Mouse (Mus musculus) erythroblast, embryonic 14.5 days (primary cell): ENCODE measurements around the gene Gm49325. TPM values are rescaled to one million over a fixed set of nuclear protein-coding genes. Genes with fewer than 3 reads are reported as not detected.

Experiments used
- H3K27me3 ChIP-seq: 2 replicates; pipeline ENCODE4 v1.6.1; 2012; ENCODE audit warnings: inconsistent platforms; ENCODE audit not compliant: control insufficient read depth
- H3K36me3 ChIP-seq: 2 replicates; pipeline ENCODE4 v1.6.1; 2012; ENCODE audit warnings: mild to moderate bottlenecking, inconsistent platforms; ENCODE audit not compliant: control insufficient read depth
- H3K4me1 ChIP-seq: 2 replicates; pipeline ENCODE4 v1.6.1; 2012; ENCODE audit warnings: inconsistent platforms; ENCODE audit not compliant: control insufficient read depth
- H3K4me3 ChIP-seq: replicated peaks from 2 replicates; pipeline ENCODE3; 2012; ENCODE audit warnings: moderate library complexity, mild to moderate bottlenecking, inconsistent platforms
- H3K9me3 ChIP-seq: 2 replicates; pipeline ENCODE4 v1.6.1; 2012; ENCODE audit warnings: low read length, inconsistent platforms, mixed read lengths; ENCODE audit not compliant: control insufficient read depth
- GATA1 ChIP-seq: IDR thresholded peaks from 2 replicates; pipeline ENCODE4 v1.6.1; 2012; ENCODE audit warnings: low read length, inconsistent platforms, mixed read lengths
- TAL1 ChIP-seq: IDR thresholded peaks from 3 replicates; pipeline ENCODE4 v1.6.1; 2012; ENCODE audit warnings: low read length, inconsistent platforms, mixed read lengths
- polyA plus RNA-seq: library from polyadenylated mRNA; stranded (reverse); fragments of >175 nt; gene quantifications from 2 replicates; pipeline ENCODE4 v1.2.3, GENCODE M21; 2012

The Gm49325 gene
- polyA plus RNA-seq, 1 experiment = not detected

DNA sequence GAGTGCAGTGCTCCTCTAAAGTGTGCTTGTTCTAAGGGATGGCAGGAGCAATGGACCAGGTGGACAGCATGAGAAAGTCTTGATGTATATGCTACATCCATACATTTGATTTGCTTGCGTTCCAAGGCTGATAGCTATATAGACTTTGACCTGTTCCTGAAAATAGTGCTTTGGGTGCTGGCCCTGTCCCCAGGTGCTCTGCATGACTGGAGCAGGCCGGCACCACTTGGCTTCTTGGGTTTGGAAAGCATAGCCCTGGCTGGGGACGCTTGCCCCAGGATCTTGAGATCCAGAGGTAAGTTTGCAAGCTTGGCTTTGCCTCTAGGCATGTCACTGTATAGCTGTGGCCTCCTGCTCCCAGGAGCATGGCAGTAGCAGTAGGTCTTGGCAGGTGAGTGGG is 19.4 kb upstream of the Gm49325 start:
- no peaks in the 10 kb centered on the region for H3K27me3 ChIP-seq
- no peak for TF ChIP-seq GATA1
- no peak for TF ChIP-seq TAL1
- no peaks in the 10 kb centered on the region for H3K9me3 ChIP-seq
- H3K4me1 ChIP-seq = peaks cover 72% of the 10 kb centered on the region
- H3K36me3 ChIP-seq = peaks cover 75% of the 10 kb centered on the region
- no peak overlapping the region for H3K4me3 ChIP-seq

DNA sequence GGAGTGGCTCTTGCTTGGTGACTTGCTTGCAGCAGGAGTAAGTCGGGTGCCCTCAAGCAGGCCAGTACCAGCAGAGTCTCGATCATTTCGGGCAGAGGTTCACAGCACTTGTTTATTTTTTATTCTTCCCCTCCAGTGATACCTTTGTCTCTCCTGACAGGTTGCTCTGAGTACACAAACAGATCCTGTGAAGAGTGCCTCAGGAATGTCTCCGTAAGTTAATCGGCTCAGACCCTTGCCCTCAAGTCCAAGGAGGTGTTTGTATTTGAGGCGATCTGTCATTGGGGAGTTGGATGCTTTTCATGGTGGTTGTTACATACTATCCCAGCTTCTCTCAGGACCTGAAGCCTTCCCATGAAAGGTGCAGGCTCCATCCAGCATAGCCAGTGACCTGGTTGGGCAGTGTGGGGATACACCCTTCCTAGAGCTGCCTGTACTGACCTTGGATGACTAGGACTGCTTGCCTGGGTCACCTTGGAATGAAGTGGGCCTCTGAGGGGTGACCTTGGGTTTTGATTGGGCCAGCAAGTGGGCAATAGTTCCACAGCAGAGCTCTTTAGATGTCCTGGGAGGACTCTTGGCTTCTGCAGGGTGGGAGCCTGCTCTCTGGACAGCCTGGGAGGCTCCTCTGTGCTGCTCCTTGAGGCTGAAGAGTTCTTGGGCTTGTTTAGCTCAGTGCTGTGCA is 18.8 kb upstream of the Gm49325 start:
- H3K4me3 ChIP-seq = no peak overlapping the region
- TF ChIP-seq TAL1 (no peak), GATA1 (no peak)
- H3K4me1 ChIP-seq = peaks cover 69% of the 10 kb centered on the region
- no peaks in the 10 kb centered on the region for H3K27me3 ChIP-seq
- H3K36me3 ChIP-seq = peaks cover 81% of the 10 kb centered on the region
- H3K9me3 ChIP-seq = no peaks in the 10 kb centered on the region

DNA sequence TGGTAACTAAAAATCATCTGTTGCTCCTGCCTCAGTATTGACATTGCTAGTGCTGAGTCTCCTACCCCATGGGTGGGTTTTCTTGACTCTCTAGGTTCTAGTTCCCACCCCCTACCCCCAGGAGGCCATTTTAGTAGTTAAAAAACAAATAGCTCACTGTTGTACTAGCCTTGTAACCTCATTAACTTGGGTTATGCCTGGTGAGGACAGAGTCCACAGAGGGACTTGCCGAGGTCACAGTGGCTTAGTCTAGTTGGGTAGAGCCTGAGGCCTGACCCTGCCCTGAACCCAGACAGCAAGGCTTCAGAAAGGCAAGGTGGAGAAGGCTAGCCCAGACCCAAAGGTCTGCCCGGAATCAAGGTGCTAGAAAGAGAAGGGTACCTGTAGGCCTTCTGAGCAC is 18.0 kb upstream of the Gm49325 start:
- no peak for TF ChIP-seq TAL1
- no peak for TF ChIP-seq GATA1
- Histone ChIP-seq H3K36me3 (peaks cover 86% of the 10 kb centered on the region), H3K27me3 (no peaks in the 10 kb centered on the region), H3K4me1 (peaks cover 61% of the 10 kb centered on the region), H3K9me3 (no peaks in the 10 kb centered on the region), H3K4me3 (no peak overlapping the region)

DNA sequence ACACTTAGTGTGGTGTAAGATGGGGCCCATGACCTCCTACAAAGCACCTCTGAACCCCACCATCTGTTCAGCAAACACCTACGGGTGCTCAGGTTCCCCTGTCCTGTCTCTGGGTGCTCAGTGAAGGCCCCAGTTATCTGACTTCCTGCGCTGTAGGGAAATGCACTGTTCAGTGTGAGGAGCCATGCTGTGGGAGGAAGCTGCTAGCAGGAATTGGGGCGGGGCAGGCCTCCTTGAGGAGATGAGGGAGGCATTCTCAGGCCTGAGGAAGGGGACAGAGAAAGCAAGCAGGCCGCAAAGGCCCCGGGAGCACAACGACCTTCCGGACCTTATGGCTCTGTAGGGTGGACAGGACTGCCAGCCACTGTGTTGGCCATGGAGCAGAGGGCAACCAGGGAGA is 16.9 kb upstream of the Gm49325 start:
- Histone ChIP-seq H3K4me3 (no peak overlapping the region), H3K27me3 (no peaks in the 10 kb centered on the region), H3K36me3 (peaks cover 88% of the 10 kb centered on the region), H3K4me1 (peaks cover 50% of the 10 kb centered on the region), H3K9me3 (peaks cover 2% of the 10 kb centered on the region)
- no peak for TF ChIP-seq TAL1
- no peak for TF ChIP-seq GATA1

DNA sequence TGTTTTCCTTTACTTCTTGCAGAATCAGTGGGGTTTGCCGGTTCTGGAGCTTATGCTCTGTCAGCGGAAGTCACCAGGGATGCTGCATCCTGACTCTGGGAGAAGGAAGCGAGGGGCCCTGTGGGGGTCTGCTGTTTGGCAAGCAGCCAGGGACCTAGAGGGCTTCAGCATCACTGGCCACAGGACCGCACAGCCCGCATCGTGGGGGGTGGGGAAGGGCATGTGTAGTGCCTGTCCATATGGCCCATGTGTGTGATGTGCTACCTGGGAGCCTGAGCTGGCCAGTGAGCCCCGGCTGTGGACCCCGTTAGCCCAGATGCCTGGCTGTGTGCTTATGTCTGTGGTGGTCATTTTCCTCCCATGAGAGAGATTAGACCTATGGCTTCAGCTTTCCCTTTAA is 16.2 kb upstream of the Gm49325 start:
- no peaks in the 10 kb centered on the region for H3K27me3 ChIP-seq
- peak overlapping the region; percentile 7 for H3K4me3 ChIP-seq
- peaks cover 93% of the 10 kb centered on the region for H3K36me3 ChIP-seq
- TF ChIP-seq GATA1 (no peak), TAL1 (no peak)
- peaks cover 48% of the 10 kb centered on the region for H3K4me1 ChIP-seq
- H3K9me3 ChIP-seq = peaks cover 5% of the 10 kb centered on the region

DNA sequence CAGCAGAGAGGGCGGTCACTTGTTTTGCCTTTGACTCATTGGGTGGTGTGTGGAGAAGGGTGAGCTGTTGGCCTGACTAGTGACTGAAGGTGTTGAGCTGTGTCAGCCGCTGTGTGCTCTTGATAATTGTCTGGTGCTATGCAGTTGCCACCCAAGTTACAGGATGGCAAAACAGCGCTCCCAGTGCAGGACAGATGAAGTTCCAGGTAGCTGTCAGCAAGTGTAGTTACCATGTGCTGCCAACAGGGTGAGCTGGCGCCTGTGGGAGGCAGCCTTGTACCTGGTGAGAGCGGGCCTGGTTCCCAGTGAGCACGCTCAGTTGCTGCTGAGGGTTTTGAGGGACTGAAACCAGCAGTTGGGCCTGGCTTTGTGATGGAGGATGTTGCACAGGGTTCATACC is 15.2 kb upstream of the Gm49325 start:
- no peaks in the 10 kb centered on the region for H3K27me3 ChIP-seq
- peaks cover 5% of the 10 kb centered on the region for H3K9me3 ChIP-seq
- H3K4me3 ChIP-seq = peak overlapping the region; percentile 25
- TF ChIP-seq TAL1 (peak; percentile 47; the same call in 2 of the 3 replicates), GATA1 (no peak; the same call in 1 of the 2 replicates)
- H3K4me1 ChIP-seq = peaks cover 44% of the 10 kb centered on the region
- H3K36me3 ChIP-seq = peaks cover 99% of the 10 kb centered on the region

DNA sequence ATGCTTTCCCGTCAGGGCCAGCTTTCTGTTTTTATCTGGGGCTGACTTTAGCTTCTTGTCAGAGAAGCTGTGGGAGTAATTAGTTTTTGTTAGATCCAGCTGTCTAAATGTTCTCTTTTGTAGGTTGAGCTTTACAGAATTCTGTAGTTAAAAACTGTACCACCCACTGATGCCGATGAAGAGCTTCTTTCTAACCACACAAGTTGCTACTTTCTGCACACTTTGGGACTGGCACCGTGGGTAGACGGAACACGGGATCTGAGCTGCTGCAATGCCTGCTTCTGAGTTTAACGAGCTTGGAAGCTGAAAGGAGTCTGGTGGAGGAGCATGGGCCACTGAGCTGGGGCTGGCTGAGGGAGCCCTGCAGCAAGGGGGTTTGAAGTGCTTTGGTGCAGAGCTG is 14.5 kb upstream of the Gm49325 start:
- H3K27me3 ChIP-seq = no peaks in the 10 kb centered on the region
- peaks cover 100% of the 10 kb centered on the region for H3K36me3 ChIP-seq
- no peak for TF ChIP-seq GATA1
- TF ChIP-seq TAL1 = no peak
- H3K9me3 ChIP-seq = peaks cover 5% of the 10 kb centered on the region
- H3K4me1 ChIP-seq = peaks cover 40% of the 10 kb centered on the region
- H3K4me3 ChIP-seq = no peak overlapping the region

DNA sequence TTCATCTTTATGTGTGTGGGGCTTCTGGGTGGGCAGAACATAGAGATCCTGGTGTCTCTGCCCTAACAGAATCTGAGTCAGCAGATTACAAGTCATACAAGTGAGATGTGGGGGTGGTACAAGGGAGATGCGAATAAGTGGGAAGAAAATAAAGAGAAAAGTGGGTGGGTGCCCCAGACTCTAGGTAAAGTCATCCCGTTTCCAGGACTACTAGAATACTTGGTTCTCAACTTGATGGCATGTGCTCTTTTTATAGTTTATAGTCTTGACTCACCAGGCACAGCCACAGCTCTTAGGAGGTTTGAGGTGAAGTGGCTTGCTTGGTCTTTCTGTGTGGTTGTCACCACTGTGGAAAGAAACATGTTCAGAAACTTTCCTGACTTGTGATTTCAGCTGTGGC is 9.9 kb upstream of the Gm49325 start:
- Histone ChIP-seq H3K4me1 (peaks cover 9% of the 10 kb centered on the region), H3K27me3 (no peaks in the 10 kb centered on the region), H3K9me3 (peaks cover 5% of the 10 kb centered on the region), H3K36me3 (peaks cover 87% of the 10 kb centered on the region), H3K4me3 (no peak overlapping the region)
- TF ChIP-seq TAL1 = no peak
- no peak for TF ChIP-seq GATA1

DNA sequence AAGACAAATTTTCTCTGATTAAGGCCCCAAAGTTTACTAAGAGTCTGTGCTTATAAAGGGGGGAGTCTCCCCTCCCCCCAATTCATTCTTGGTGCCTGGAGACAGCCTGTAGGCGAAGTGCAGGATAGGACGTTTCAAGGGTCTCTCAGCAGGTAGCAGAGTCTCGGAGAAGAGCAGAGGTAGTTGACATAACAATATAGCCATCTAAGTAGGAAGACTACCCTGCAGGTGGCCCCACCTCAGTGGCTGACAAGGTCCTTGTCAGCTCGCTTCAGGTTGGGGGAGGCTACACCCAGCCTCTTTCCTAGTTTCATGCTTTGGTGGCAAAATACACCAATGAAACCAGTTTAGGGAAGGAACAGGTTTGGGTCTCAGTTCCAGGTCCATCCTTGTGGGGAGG is 3.0 kb upstream of the Gm49325 start:
- Histone ChIP-seq H3K36me3 (peaks cover 25% of the 10 kb centered on the region), H3K9me3 (peaks cover 4% of the 10 kb centered on the region; the same call in 1 of the 2 replicates), H3K4me1 (peaks cover 35% of the 10 kb centered on the region), H3K27me3 (no peaks in the 10 kb centered on the region), H3K4me3 (no peak overlapping the region)
- TF ChIP-seq TAL1 = no peak
- no peak for TF ChIP-seq GATA1
